Mouse (Mus musculus) liver, embryonic 14.5 days (tissue): Measurements from ENCODE around the gene Pptc7.

Experiments used
- CTCF ChIP-seq: IDR thresholded peaks from 2 replicates; pipeline ENCODE4 v1.5.1; 2016; ENCODE audit warnings: antibody characterized with exemption, low read depth, control low read depth
- EP300 ChIP-seq: IDR thresholded peaks from 2 replicates; pipeline ENCODE4 v1.6.1; 2016; ENCODE audit warnings: antibody characterized with exemption, low read depth

DNA sequence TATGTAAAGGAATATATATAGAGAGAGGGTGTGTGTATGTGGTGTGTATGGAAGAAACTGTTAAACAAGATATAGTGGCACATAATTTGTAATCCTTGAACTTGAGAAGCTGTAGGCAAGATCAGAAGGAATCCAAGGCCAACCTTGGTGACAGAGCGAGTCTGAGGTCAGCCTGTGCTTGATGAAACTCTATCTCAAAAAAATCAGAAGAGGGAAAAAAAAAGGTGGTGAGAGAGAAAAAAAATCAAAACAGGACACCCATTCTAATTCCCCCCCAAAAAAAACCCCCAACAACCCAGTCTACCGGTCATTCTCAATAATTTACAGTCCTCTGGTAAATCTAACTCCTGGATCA lies 360 bp upstream of the Pptc7 start:
- TF ChIP-seq CTCF (no peak), EP300 (no peak)
